Mouse (Mus musculus): Measurements from ENCODE around the gene Gpr1. TPM values are rescaled to one million over a fixed set of nuclear protein-coding genes. Genes with fewer than 3 reads are reported as not detected.

Gpr1 gene
- total RNA-seq, 2 experiments from 2014 or later = 0.34 to 0.94 TPM

GRCm38 (mm10) chr1:63227241-63227640 is 12.9 kb upstream of the Gpr1 start:
- intact Hi-C loops (cut with DNase I) = no loop called here
- DNase-seq (ENCODE audit: extremely low spot score in 1 of 2, low spot score in 2 of 2) = no peak

DNA sequence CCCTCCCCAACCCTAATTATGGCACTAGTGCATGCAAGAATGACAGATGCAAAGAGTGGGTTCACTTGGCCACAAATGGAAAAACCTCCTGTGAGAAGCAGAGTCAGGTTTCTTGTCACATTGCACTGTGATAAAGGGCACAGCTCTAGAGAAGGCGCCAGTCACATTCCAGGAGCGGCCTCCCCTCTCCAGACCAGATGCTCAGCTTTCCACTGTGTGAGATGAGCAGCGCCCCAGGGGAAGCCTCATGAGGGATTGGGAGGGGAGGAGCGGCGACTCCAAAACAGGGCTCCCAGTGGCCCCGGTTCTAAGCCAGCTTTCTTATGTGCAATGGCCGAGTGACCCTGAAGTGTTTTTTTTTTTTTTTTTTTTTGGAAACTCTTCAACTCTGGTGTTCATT is 11.5 kb upstream of the Gpr1 start:
- intact Hi-C loops (cut with DNase I) = no loop called here
- DNase-seq (ENCODE audit: extremely low spot score in 1 of 2, low spot score in 2 of 2) = no peak

- DNase-seq (ENCODE audit: extremely low spot score in 1 of 2, low spot score in 2 of 2) = no peak
- intact Hi-C loops (cut with DNase I) = no loop called here
These were observed 10.7 kb upstream of the Gpr1 start for GRCm38 (mm10) chr1:63225009-63225408.

- intact Hi-C loops (cut with DNase I) = no loop called here
- DNase-seq (ENCODE audit: extremely low spot score in 1 of 2, low spot score in 2 of 2) = no peak
These were observed 4.9 kb upstream of the Gpr1 start for GRCm38 (mm10) chr1:63219277-63219676.

DNA sequence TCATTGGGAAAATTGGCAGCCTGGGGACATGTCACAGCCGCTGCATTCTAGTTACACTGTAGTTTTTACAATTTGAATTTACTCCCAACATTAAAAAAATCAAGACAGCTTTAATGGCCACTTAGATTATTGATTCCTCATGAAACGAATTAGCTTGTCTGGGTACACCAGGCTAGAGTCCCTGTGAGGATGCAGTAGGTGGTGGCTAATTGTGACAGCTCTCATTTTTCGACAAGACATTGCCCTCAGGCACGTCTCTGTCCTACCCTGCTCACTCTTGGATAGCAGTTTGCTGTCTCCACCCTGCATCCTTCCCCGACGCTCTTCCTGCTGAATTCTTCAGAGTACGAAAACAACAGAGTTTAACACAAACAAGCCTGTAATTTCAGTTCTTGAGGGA is 288 bp upstream of the Gpr1 start:
- no peak for DNase-seq (ENCODE audit: extremely low spot score in 1 of 2, low spot score in 2 of 2)
- intact Hi-C loops (cut with DNase I) = no loop called here

DNA sequence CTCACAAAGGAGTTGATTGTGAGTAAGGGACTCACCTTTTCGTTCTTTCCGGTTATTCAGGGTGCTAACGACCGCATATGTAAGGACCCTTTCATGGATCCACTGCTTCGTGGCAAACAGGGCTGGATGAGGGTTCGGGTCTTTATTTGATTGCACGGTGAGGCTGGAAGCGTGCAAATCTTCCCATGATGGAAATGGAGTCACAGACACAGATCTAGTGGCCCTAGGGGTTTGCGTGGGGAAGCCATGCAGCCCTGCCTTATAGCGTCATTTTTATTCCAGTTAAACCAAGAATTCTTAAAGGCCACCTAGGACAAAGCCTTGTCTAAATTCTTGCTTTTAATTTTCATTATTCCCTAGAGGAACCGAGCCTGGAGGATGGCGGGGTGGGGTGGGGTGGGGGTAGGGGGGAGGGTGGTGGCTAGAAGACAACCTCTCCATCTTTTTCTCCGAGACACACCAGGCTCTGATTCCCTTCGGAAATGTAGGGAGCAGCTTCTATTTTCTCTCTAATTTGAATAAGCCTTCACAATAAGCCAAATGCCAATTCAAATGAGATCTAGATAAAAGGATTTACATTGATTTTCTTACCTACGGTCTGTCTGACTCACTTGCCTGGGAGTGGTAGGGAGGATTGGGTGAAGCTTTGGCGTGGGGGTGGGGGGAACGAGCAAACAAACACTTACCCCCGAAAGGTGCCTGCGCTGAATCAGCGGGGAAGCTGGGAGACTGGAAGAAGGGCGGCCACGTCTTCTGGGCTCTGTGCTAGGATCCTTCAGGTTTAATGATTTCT is 669 bp downstream of the Gpr1 start:
- no peak for DNase-seq (ENCODE audit: extremely low spot score in 1 of 2, low spot score in 2 of 2)
- intact Hi-C loops (cut with DNase I) = no loop called here

DNA sequence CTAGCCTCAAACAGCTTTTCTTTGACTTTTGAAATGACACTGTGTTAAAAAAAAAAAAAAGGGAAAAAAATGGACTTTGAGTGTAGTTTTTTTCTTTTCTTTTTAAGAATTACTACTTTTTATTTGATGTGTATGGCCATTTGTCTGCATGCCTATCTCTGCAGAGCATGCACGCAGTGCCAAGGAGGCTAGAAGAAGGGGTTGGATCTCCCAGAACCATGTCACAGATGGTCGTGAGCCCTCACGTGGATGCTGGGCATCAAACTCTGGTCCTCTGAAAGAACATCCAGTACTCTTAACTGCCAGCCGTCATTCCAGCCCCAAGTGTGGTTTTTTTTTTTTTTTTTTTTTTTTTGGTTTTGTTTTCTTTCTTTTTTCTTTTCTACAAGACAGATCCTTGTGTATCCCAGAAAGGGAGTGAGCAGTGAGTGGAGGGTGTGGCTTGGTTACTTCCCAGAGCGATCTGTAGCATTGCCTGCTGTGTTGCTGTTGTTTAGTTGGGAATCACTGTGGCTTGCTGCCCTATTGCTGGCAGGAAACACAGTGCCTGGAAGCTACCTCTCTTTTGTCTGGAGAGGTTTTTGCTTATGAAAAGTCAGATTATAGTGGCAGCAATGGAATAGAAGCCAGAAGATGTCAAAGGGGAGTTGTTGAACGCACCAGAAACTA is 4.3 kb downstream of the Gpr1 start:
- intact Hi-C loops (cut with DNase I) = no loop called here

DNA sequence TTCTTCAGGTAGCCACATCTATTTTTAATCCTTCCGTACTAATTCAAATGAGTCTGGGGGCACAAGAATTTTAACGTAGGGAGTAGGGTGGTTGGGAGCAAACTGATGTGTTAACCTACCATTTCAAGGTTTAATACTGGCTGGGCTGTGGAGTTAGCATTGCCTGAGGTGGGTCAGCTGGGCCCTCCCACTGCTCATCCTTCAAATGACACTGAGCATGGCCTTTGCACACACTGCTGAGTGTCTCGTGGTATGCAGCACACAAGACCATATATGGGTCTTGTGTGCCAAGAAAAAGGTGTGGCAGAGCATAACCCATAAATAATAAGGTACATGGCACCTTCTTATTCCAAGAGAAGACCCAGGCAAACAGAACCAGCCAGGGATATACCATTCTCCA is 6.7 kb downstream of the Gpr1 start:
- intact Hi-C loops (cut with DNase I) = no loop called here
- no peak for DNase-seq (ENCODE audit: extremely low spot score in 1 of 2, low spot score in 2 of 2)

More for the DNA sequence above, 4.3 kb downstream of the Gpr1 start:
- no peak for DNase-seq (ENCODE audit: extremely low spot score in 1 of 2, low spot score in 2 of 2)

- intact Hi-C loops (cut with DNase I) = no loop called here
- no peak for DNase-seq (ENCODE audit: extremely low spot score in 1 of 2, low spot score in 2 of 2)
These were observed 9.5 kb downstream of the Gpr1 start for GRCm38 (mm10) chr1:63204660-63205394.

GRCm38 (mm10) chr1:63203950-63204659 is 10.2 kb downstream of the Gpr1 start:
- DNase-seq (ENCODE audit: extremely low spot score in 1 of 2, low spot score in 2 of 2) = peak in 1 of 2 experiments; percentile 57
- intact Hi-C loops (cut with DNase I) = no loop called here

DNA sequence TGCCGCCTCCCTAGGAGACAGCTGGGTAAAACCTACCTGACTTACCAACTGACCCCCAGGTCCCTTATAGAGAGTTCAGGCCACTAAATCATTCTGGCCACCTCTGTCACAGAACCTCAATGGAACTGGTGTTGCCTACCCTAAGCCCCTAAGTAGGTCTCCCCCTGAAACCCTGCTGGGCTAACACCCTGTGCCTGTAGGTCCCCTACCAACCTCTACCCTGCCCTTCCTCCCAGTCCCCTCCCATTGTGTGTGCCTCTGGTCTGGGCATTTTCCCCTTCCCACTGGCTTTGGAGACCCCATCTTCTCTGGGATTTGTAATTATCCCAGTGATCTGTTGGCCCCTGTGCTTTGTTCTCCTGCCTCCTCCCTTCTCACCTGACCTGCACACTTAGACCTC is 10.9 kb downstream of the Gpr1 start:
- no peak for DNase-seq (ENCODE audit: extremely low spot score in 1 of 2, low spot score in 2 of 2)
- intact Hi-C loops (cut with DNase I) = no loop called here

- intact Hi-C loops (cut with DNase I) = no loop called here
- no peak for DNase-seq (ENCODE audit: extremely low spot score in 1 of 2, low spot score in 2 of 2)
These were observed 12.7 kb downstream of the Gpr1 start for GRCm38 (mm10) chr1:63201672-63202071.

GRCm38 (mm10) chr1:63200322-63200721 is 14.0 kb downstream of the Gpr1 start:
- intact Hi-C loops (cut with DNase I) = no loop called here
- DNase-seq (ENCODE audit: extremely low spot score in 1 of 2, low spot score in 2 of 2) = no peak

DNA sequence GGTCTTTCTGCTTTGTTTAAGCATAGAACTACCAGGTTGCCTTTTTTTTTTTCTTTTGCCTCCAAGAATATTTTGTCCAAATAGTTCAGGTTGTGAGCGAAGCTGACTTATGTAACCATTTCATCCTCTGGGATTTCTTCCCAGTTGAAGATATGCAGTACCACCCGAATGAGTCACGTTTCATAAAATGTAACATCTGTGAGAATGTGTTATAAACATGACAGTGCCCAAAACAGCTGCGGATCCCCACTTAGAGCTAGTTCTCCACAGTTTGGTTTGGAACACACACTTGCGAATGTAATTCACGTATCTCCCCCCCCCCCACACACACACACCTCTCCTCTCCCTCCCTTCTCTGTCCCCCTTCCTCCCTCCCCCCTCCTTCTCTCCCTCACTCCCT is 15.0 kb downstream of the Gpr1 start:
- DNase-seq (ENCODE audit: extremely low spot score in 1 of 2, low spot score in 2 of 2) = no peak
- intact Hi-C loops (cut with DNase I) = no loop called here

GRCm38 (mm10) chr1:63195848-63196512 is 18.4 kb downstream of the Gpr1 start:
- intact Hi-C loops (cut with DNase I) = no loop called here
- no peak for DNase-seq (ENCODE audit: extremely low spot score in 1 of 2, low spot score in 2 of 2)

DNA sequence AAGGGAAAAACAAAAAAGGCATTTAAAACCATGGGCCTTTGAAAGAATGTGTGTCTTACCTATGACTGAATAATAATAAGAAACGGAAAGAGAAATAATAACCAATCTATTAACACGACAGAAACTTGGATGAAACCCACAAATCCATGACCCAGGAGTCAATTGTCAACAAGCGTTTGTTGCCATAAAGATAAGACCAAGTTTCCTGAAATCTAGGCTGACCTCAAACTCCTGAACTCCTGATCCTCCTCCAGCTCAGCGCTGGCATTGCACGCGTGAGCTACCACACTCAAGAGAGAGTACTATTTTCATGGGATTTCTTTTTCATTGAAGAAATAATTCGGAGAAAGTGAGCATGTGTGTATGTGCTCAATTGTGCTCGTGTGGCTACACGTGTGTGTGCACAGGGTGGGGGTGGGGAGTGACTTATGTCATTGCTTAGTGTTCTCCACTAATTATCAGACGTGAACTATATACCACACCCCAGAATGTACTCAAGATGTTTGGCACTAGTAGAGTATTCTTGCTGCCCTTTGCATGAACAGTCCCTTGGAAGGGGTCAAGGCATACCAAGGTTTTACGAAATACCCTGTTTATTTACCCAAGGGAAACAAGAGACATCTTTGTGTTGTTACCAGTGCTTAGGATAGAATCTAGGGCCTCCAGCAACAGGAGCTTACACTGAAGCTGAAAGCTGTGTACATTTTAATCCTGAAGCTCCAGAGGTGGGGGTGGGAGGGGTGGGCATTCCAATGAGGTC is 21.9 kb downstream of the Gpr1 start:
- no peak for DNase-seq (ENCODE audit: extremely low spot score in 1 of 2, low spot score in 2 of 2)
- intact Hi-C loops (cut with DNase I) = no loop called here

GRCm38 (mm10) chr1:63190851-63191250 is 23.5 kb downstream of the Gpr1 start:
- intact Hi-C loops (cut with DNase I) = no loop called here
- DNase-seq (ENCODE audit: extremely low spot score in 1 of 2, low spot score in 2 of 2) = peak; percentile 27 to 43

- DNase-seq (ENCODE audit: extremely low spot score in 1 of 2, low spot score in 2 of 2) = no peak
- intact Hi-C loops (cut with DNase I) = loop anchor here (10.0 kb wide), 1 partner anchor 266 kb away; no protein-coding TSS in a partner anchor
These were observed 25.8 kb downstream of the Gpr1 start for GRCm38 (mm10) chr1:63188536-63188935.

All from left cerebral cortex, postnatal 10 days (tissue).